Mouse (Mus musculus) forebrain, embryonic 11.5 days (tissue): ENCODE results near the gene Celf2. TPM values are rescaled to one million over a fixed set of nuclear protein-coding genes. Genes with fewer than 3 reads are reported as not detected.

Source experiments
- ATAC-seq: fragments of 200-750 bp; cut with Nextera tagmentation; replicated peaks from 2 replicates; pipeline ENCODE4 v1.8.0; 2017; ENCODE audit warnings: moderate TSS enrichment; ENCODE audit not compliant: low FRiP score
- DNase-seq: peaks from one replicate; pipeline ENCODE4 v3.0.0-alpha.2; 2017; ENCODE audit warnings: low spot score
- H3K27ac ChIP-seq: fragments of 300-500 bp; sonication (generic); 2 replicates; pipeline ENCODE4 v1.5.1; 2014; ENCODE audit warnings: low read depth, low read length
- H3K27me3 ChIP-seq: fragments of 300-500 bp; sonication (generic); 2 replicates; pipeline ENCODE4 v1.6.1; 2014; ENCODE audit warnings: mild to moderate bottlenecking, low read length, mixed read lengths; ENCODE audit not compliant: control insufficient read depth, insufficient read depth
- H3K36me3 ChIP-seq: fragments of 300-500 bp; sonication (generic); 2 replicates; pipeline ENCODE4 v1.6.1; 2014; ENCODE audit warnings: mild to moderate bottlenecking, low read length, moderate library complexity, mixed read lengths; ENCODE audit not compliant: control insufficient read depth, insufficient read depth
- H3K4me1 ChIP-seq: fragments of 300-500 bp; sonication (generic); replicated peaks from 2 replicates; pipeline ENCODE4 v1.6.1; 2014; ENCODE audit warnings: low read length, mixed read lengths; ENCODE audit not compliant: control insufficient read depth, insufficient read depth
- H3K4me2 ChIP-seq: fragments of 300-500 bp; sonication (generic); 2 replicates; pipeline ENCODE4 v1.6.1; 2014; ENCODE audit warnings: low read depth, mild to moderate bottlenecking, low read length, moderate library complexity, mixed read lengths; ENCODE audit not compliant: severe bottlenecking
- H3K4me3 ChIP-seq: fragments of 300-500 bp; sonication (generic); 2 replicates; pipeline ENCODE4 v1.5.1; 2014; ENCODE audit warnings: low read depth, low read length
- H3K9ac ChIP-seq: fragments of 300-500 bp; sonication (generic); 2 replicates; pipeline ENCODE4 v1.6.1; 2014; ENCODE audit warnings: low read length
- H3K9me3 ChIP-seq: fragments of 300-500 bp; sonication (generic); 2 replicates; pipeline ENCODE4 v1.6.1; 2016; ENCODE audit warnings: low read length, mixed read lengths; ENCODE audit not compliant: control insufficient read depth
- WGBS: fragments of 180-500 bp; shearing (Covaris S2); extraction: QIAGEN DNeasy Blood & Tissue Kit; methylation state at CpG from one replicate; pipeline ENCODE4 v1.1.7; 2014; 5-methylcytosine and 5-hydroxymethylcytosine counted together
- polyA plus RNA-seq: library from polyadenylated mRNA; unstranded; fragments of >200 nt; fragmentation: Nextera tagmentation; extraction: Ambion mirVana; gene quantifications from 2 replicates; pipeline ENCODE4 v1.2.1, GENCODE M21; 2014

Gene Celf2
- polyA plus RNA-seq, 1 experiment from 2014 or later: 116 TPM

DNA sequence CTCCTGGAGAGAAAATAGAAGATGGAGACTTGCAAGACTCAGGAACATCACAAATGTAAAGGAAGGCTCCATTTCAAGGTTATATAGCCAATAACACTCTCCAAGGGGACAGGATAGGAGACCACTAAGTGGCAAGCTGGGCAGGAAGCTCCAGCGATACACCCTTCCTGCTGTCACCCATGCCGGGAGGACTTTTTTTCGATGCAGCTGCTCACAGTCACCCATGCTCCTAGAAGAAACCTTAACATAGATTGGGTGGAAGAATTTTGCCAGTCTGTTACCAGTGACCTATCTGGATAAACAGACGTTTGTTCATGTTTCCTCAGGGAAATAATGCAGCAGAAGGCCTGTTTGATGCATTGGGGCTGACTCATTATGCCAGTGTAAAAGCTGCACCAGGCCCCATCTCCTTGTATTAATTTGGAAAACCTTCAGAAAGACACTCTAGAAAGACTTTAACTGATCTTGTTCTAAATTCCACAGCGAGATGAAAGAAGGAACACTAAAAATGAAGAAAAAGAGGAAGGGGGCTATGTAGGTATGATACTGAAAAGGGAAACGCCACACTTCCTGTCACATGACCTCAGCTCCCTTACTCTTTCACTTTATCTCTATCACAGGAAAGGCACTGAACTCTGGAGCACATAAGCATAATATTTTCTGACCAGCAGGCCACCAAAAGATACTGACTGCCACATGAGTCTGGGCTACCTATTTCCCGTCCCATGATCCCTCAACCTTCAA lies 798.5 kb downstream of the Celf2 start:
- Histone ChIP-seq H3K4me1 (no peaks in the 10 kb centered on the region), H3K9me3 (no peaks in the 10 kb centered on the region), H3K4me2 (no peak overlapping the region), H3K9ac (no peak overlapping the region), H3K27me3 (no peaks in the 10 kb centered on the region), H3K27ac (no peak overlapping the region), H3K4me3 (no peak overlapping the region), H3K36me3 (no peaks in the 10 kb centered on the region)
- ATAC-seq: no peak
- DNase-seq: no peak
- whole genome bisulfite sequencing: 89% methylated on average over 7 of the region's 7 CpGs

- no peak for DNase-seq
- peak; percentile 49; the same call in 1 of the 2 replicates for ATAC-seq
- Histone ChIP-seq H3K27ac (no peak overlapping the region), H3K9ac (no peak overlapping the region), H3K4me1 (no peaks in the 10 kb centered on the region), H3K27me3 (no peaks in the 10 kb centered on the region), H3K4me3 (no peak overlapping the region), H3K4me2 (no peak overlapping the region), H3K36me3 (no peaks in the 10 kb centered on the region), H3K9me3 (no peaks in the 10 kb centered on the region)
- 57% methylated on average over 5 of the region's 5 CpGs for WGBS
These were observed 801.3 kb downstream of the Celf2 start for GRCm38 (mm10) chr2:6707959-6708519.

DNA sequence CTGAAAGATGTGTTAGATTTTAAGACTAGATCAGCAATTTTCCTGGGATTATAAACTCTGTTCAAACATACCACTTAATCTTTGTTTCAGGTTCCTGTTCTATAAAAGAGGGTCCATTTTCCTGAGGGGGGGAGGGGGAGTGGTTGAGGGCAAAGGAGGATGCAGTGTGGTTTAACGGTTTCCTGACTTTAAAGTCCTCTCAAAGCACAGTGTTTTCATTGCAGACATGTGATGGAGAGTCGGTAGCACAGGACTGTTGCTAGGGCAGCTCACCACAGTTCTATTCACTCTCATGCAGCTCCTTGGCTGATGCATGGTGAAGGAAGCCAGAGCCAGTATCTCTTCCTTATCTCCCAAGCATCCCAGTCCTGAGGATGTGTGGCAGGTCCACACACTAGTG lies 802.1 kb downstream of the Celf2 start:
- no peak for ATAC-seq
- Histone ChIP-seq H3K27ac (no peak overlapping the region), H3K9me3 (no peaks in the 10 kb centered on the region)

DNA sequence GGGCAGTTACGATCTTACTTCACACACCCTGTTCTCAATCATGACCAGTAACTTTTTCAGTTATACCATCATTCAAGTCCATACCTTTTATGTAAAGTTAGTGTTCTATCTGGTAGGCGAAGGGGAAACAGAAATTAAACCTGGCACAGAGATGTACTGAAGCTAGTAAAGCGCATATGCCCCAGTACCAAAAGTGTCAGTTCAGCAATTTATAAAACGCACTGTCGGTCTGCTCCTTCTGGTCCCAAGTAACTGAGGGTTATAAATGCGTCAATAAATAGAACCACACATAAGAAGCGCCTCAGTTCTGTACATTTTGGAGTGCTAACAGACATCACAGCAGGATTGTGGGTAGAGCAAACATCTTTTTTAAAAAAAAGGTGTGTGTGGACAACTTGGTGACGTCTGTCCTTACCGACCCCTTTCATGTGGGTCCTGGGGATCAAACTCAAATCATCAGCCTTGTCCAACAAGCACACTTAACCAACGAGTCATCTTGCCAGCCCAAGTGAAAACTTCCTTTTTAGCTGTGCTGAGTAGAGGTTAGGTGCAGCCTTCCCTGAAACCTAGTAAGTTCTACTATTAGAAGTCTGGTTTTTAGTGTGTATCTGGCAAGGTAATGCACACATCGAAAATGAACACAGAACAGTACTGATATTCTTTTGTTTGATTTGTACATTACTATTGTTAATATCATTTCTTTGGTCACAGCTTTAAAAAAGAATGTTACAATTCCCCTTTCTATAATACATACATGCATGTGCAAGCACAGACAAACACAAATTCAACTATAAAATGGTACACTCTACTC lies 803.2 kb downstream of the Celf2 start:
- H3K27ac ChIP-seq: no peak overlapping the region
- no peak for ATAC-seq
- no peaks in the 10 kb centered on the region for H3K4me1 ChIP-seq
- no peak overlapping the region for H3K4me2 ChIP-seq
- H3K36me3 ChIP-seq: no peaks in the 10 kb centered on the region
- H3K9me3 ChIP-seq: no peaks in the 10 kb centered on the region
- H3K4me3 ChIP-seq: no peak overlapping the region
- DNase-seq: no peak
- H3K27me3 ChIP-seq: no peaks in the 10 kb centered on the region
- no peak overlapping the region for H3K9ac ChIP-seq
- 89% methylated on average over 11 of the region's 11 CpGs for WGBS

More for the DNA sequence above, 802.1 kb downstream of the Celf2 start:
- no peak overlapping the region for H3K9ac ChIP-seq
- H3K4me2 ChIP-seq: no peak overlapping the region
- no peak for DNase-seq
- H3K36me3 ChIP-seq: no peaks in the 10 kb centered on the region
- H3K4me3 ChIP-seq: no peak overlapping the region
- WGBS: 45% methylated on average over 2 of the region's 2 CpGs
- H3K4me1 ChIP-seq: no peaks in the 10 kb centered on the region
- no peaks in the 10 kb centered on the region for H3K27me3 ChIP-seq

- no peaks in the 10 kb centered on the region for H3K27me3 ChIP-seq
These were observed 803.9 kb downstream of the Celf2 start for GRCm38 (mm10) chr2:6705475-6705874.

DNA sequence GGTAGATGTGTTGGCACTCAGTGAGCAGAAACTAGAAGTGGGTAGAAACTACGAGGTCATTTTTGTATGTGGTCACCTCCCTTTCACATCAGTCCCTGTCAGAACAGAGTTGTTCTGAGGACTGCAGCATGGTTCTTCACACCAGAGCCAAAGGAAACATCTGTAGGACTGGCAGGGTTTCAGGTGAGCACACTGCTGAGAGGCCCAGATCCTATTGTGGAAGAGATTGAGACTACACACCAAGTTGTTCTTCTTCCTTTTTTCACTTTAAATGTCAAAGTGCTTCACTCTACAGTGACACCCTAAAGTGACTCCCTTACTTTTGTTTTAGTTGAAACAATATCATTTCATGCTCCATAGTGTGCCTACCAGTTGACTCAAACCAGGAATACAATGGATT lies 804.6 kb downstream of the Celf2 start:
- Histone ChIP-seq H3K9ac (no peak overlapping the region), H3K27me3 (no peaks in the 10 kb centered on the region), H3K27ac (no peak overlapping the region), H3K4me1 (no peaks in the 10 kb centered on the region), H3K36me3 (no peaks in the 10 kb centered on the region), H3K9me3 (no peaks in the 10 kb centered on the region), H3K4me2 (no peak overlapping the region), H3K4me3 (no peak overlapping the region)
- DNase-seq (no peak), ATAC-seq (no peak)
- WGBS: 95% methylated on average over 1 of the region's 1 CpGs

More at GRCm38 (mm10) chr2:6705475-6705874, 803.9 kb downstream of the Celf2 start:
- no peaks in the 10 kb centered on the region for H3K36me3 ChIP-seq
- ATAC-seq (no peak), DNase-seq (no peak)
- H3K4me2 ChIP-seq: no peak overlapping the region
- no peak overlapping the region for H3K4me3 ChIP-seq
- H3K27ac ChIP-seq: no peak overlapping the region
- no peaks in the 10 kb centered on the region for H3K4me1 ChIP-seq
- WGBS: 83% methylated on average over 7 of the region's 7 CpGs
- H3K9me3 ChIP-seq: no peaks in the 10 kb centered on the region
- no peak overlapping the region for H3K9ac ChIP-seq

GRCm38 (mm10) chr2:6704342-6704741 lies 805.0 kb downstream of the Celf2 start:
- ATAC-seq (no peak), DNase-seq (no peak)
- Histone ChIP-seq H3K9me3 (no peaks in the 10 kb centered on the region), H3K27ac (no peak overlapping the region), H3K9ac (no peak overlapping the region), H3K4me1 (no peaks in the 10 kb centered on the region), H3K4me3 (no peak overlapping the region), H3K36me3 (no peaks in the 10 kb centered on the region), H3K27me3 (no peaks in the 10 kb centered on the region), H3K4me2 (no peak overlapping the region)
- 88% methylated on average over 7 of the region's 7 CpGs for WGBS

- no peaks in the 10 kb centered on the region; the same call in 1 of the 2 replicates for H3K36me3 ChIP-seq
- no peaks in the 10 kb centered on the region for H3K4me1 ChIP-seq
- no peak for ATAC-seq
- no peak overlapping the region for H3K27ac ChIP-seq
- 93% methylated on average over 1 of the region's 1 CpGs for WGBS
- DNase-seq: no peak
- no peak overlapping the region for H3K9ac ChIP-seq
- H3K4me2 ChIP-seq: no peak overlapping the region
- no peak overlapping the region for H3K4me3 ChIP-seq
- no peaks in the 10 kb centered on the region for H3K9me3 ChIP-seq
- H3K27me3 ChIP-seq: no peaks in the 10 kb centered on the region
These were observed 813.0 kb downstream of the Celf2 start for GRCm38 (mm10) chr2:6696326-6696725.
